Mouse (Mus musculus): Measurements from ENCODE around the gene Camk2b. TPM values are rescaled to one million over a fixed set of nuclear protein-coding genes. Genes with fewer than 3 reads are reported as not detected.
"Not testable (repeated sequence)": the region's sequence is repeated elsewhere in the genome, so short reads cannot be mapped to it uniquely, and the experiment has no call there.

Gene Camk2b
- polyA plus RNA-seq (2016; fragmentation: Nextera tagmentation; extraction: Ambion mirVana), result 0.74 and 0.91 TPM in 2 replicates

DNA sequence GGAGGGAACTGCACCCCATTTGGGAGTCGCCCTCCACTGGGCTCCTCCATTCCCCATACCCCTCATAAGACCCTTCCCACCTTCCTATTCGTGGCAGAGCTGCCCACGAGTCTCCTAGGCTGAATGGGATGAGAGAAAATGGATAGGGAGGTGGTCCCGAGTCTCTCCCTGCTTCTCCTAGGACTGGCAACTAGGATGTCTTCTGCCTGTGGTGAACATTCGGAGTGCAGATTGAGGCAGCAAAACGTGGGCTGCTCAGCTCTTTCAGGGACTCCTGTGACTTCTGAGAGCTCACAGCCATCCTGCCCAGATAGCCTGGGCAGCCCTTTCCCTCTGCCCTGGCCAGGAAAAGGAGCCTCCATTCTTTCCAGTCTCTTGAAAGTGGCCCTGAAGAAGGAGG lies at the start of gene Camk2b:
Camk2b (minus strand) TSS at position 187 of the 400 bp plus-strand sequence.
- H3K27me3 ChIP-seq, result peaks cover 98% of the 10 kb centered on the region

DNA sequence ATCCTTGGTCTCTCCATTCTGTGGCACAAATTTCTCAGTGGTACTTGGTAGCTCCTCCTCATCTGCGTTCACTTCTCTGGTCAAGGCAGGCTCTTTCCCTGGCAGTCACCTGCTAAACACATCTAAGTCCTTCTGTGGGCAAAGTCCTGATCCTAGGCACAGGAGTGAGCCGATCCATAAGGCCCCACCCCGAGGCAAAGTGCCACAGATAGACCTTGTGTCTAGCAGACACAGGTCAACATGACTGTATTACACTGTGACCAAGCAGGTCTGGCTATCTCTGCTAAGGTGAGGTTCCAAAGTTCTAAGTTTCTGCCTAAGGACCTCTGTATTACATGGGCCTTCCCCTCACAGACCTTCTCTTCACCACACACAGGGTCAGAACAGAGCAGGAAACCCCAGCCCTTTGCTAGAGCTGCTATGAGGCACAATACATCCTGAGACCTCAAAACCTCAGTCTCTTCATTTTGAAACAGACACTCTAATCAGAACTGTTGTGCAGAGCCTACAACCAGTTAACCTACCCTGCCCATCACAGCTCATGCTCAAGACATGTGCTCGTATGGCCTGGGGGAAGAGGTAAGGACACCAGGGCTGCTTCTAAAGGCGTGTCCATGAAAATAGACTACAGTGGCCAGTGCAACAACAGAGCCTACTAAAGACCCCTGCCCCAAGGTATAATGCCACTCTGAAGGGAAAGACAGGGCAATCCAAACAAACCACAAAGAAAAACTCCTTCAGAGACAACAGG lies 45.7 kb upstream of the Camk2b start:
- H3K36me3 ChIP-seq, result peaks cover 75% of the 10 kb centered on the region
- H3K4me1 ChIP-seq (replicated peaks), result no peaks in the 10 kb centered on the region
- no peak overlapping the region for H3K4me3 ChIP-seq (replicated peaks)
- ATAC-seq (ENCODE audit: insufficient number of reproducible peaks, insufficient read depth, low FRiP score, low TSS enrichment, low read depth), result no peak
- no peak overlapping the region for H3K4me2 ChIP-seq
- H3K27ac ChIP-seq, result no peak overlapping the region
- no peak overlapping the region for H3K9ac ChIP-seq (replicated peaks)
- H3K27me3 ChIP-seq, result no peaks in the 10 kb centered on the region
- 96% methylated on average over 5 of the region's 5 CpGs for WGBS
- H3K9me3 ChIP-seq, result no peaks in the 10 kb centered on the region

More for the DNA sequence above, at the start of gene Camk2b:
- Histone ChIP-seq H3K4me1 (replicated peaks) (peaks cover 25% of the 10 kb centered on the region), H3K9ac (replicated peaks) (peak within 1 kb of the TSS; percentile 48), H3K36me3 (no peaks in the 10 kb centered on the region), H3K4me3 (replicated peaks) (peak within 1 kb of the TSS; percentile 57), H3K4me2 (peak within 1 kb of the TSS; percentile 92), H3K9me3 (no peaks in the 10 kb centered on the region), H3K27ac (no peak within 1 kb of the TSS)
- WGBS, result 12% methylated on average over 6 of the region's 6 CpGs
- ATAC-seq (ENCODE audit: insufficient number of reproducible peaks, insufficient read depth, low FRiP score, low TSS enrichment, low read depth), result no peak

GRCm38 (mm10) chr11:6109990-6110389 lies 43.8 kb upstream of the Camk2b start:
- Histone ChIP-seq H3K27me3 (no peaks in the 10 kb centered on the region), H3K4me2 (no peak overlapping the region), H3K4me3 (replicated peaks) (no peak overlapping the region), H3K9me3 (no peaks in the 10 kb centered on the region), H3K4me1 (replicated peaks) (no peaks in the 10 kb centered on the region), H3K36me3 (peaks cover 85% of the 10 kb centered on the region), H3K27ac (no peak overlapping the region), H3K9ac (replicated peaks) (no peak overlapping the region)
- no peak for ATAC-seq (ENCODE audit: insufficient number of reproducible peaks, insufficient read depth, low FRiP score, low TSS enrichment, low read depth)

- no peak overlapping the region for H3K4me2 ChIP-seq
- no peak overlapping the region for H3K4me3 ChIP-seq (replicated peaks)
- H3K27ac ChIP-seq, result no peak overlapping the region
- ATAC-seq (ENCODE audit: insufficient number of reproducible peaks, insufficient read depth, low FRiP score, low TSS enrichment, low read depth), result no peak
- no peaks in the 10 kb centered on the region for H3K9me3 ChIP-seq
- peaks cover 79% of the 10 kb centered on the region for H3K36me3 ChIP-seq
- H3K9ac ChIP-seq (replicated peaks), result no peak overlapping the region
- no peaks in the 10 kb centered on the region for H3K27me3 ChIP-seq
- 94% methylated on average over 5 of the region's 5 CpGs for WGBS
- H3K4me1 ChIP-seq (replicated peaks), result no peaks in the 10 kb centered on the region
Observed at GRCm38 (mm10) chr11:6108296-6108695, 42.1 kb upstream of the Camk2b start.

DNA sequence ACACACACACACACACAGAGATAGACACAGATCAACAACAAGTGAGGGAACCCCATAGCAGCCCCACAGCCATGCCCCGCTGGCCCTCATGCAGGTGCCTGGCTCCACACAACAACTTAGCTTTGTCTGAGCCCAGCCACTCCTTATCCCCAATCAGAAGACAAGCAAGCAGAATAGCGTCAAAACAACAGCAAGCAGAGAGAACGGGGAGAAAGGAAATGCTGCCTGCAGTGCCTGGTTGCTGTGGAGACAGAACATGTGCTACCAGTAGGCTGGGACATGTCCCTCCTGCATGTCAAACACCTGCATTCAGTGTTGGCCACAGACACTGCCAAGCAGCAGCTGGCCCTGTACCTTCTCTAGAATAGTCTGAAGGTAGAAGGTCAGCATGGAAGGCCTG lies 41.6 kb upstream of the Camk2b start:
- Histone ChIP-seq H3K4me2 (no peak overlapping the region), H3K27ac (no peak overlapping the region), H3K4me1 (replicated peaks) (no peaks in the 10 kb centered on the region), H3K9ac (replicated peaks) (no peak overlapping the region), H3K9me3 (no peaks in the 10 kb centered on the region), H3K4me3 (replicated peaks) (no peak overlapping the region), H3K27me3 (no peaks in the 10 kb centered on the region), H3K36me3 (peaks cover 73% of the 10 kb centered on the region)
- no peak for ATAC-seq (ENCODE audit: insufficient number of reproducible peaks, insufficient read depth, low FRiP score, low TSS enrichment, low read depth)
- WGBS, result 89% methylated on average over 3 of the region's 3 CpGs

DNA sequence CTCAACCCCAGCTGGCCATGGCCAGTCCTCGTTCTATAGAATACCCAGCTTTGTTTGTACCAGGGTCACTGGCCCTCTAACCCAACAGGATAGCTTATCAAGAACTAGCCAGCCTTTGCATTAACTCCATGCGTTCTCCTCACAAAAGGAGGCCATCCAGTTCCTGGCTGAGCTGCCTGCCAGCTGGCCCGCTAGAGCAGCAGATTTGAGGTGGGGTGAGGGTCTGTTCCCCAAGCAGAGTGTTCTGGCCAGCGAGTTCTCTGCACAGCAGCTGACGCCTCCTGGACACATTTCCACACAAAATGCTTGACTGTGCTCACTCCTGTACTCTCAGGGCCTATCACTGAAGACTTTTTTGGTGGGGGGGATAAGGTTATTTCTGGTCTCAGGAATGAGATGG lies 38.6 kb upstream of the Camk2b start:
- 89% methylated on average over 5 of the region's 5 CpGs for WGBS
- H3K36me3 ChIP-seq, result peaks cover 44% of the 10 kb centered on the region
- no peak overlapping the region for H3K27ac ChIP-seq
- H3K27me3 ChIP-seq, result no peaks in the 10 kb centered on the region
- H3K9ac ChIP-seq (replicated peaks), result no peak overlapping the region
- no peak overlapping the region for H3K4me3 ChIP-seq (replicated peaks)
- H3K4me1 ChIP-seq (replicated peaks), result 0 out of 2 replicates have a peak, but pooled peaks cover 7% of the 10 kb centered on the region
- no peaks in the 10 kb centered on the region for H3K9me3 ChIP-seq
- H3K4me2 ChIP-seq, result no peak overlapping the region
- no peak for ATAC-seq (ENCODE audit: insufficient number of reproducible peaks, insufficient read depth, low FRiP score, low TSS enrichment, low read depth)

- not testable (repeated sequence) for H3K4me3 ChIP-seq (replicated peaks); H3K9me3 ChIP-seq; H3K36me3 ChIP-seq; H3K4me1 ChIP-seq (replicated peaks); ATAC-seq (ENCODE audit: insufficient number of reproducible peaks, insufficient read depth, low FRiP score, low TSS enrichment, low read depth); H3K9ac ChIP-seq (replicated peaks); H3K27ac ChIP-seq; H3K27me3 ChIP-seq; H3K4me2 ChIP-seq
- 99% methylated on average over 3 of the region's 3 CpGs for WGBS
Observed at GRCm38 (mm10) chr11:6096637-6097036, 30.5 kb upstream of the Camk2b start.

DNA sequence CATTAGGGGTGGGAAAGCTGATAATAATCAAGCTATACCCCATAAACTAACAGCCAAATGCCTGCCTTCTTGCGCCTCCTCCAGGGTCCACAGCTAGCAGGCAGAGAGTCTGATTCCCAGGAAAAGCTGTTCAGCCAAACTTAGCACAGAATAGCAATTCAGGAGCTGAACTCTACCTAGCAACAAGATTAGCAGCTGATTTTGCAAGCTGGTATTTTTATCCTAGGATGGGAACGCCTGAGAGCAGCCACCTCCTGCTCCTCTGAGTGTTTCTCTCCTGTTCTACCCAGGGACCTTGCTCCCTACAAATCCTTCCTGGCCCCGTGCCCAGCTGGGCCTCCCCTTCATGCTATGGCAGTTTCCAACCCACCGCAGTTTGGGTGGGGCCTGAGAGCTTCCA lies 20.8 kb upstream of the Camk2b start:
- Histone ChIP-seq H3K9me3 (no peaks in the 10 kb centered on the region), H3K27ac (no peak overlapping the region), H3K9ac (replicated peaks) (no peak overlapping the region), H3K4me1 (replicated peaks) (no peaks in the 10 kb centered on the region), H3K4me2 (no peak overlapping the region), H3K36me3 (no peaks in the 10 kb centered on the region), H3K27me3 (no peaks in the 10 kb centered on the region), H3K4me3 (replicated peaks) (no peak overlapping the region)
- 71% methylated on average over 4 of the region's 4 CpGs for WGBS
- no peak for ATAC-seq (ENCODE audit: insufficient number of reproducible peaks, insufficient read depth, low FRiP score, low TSS enrichment, low read depth)

DNA sequence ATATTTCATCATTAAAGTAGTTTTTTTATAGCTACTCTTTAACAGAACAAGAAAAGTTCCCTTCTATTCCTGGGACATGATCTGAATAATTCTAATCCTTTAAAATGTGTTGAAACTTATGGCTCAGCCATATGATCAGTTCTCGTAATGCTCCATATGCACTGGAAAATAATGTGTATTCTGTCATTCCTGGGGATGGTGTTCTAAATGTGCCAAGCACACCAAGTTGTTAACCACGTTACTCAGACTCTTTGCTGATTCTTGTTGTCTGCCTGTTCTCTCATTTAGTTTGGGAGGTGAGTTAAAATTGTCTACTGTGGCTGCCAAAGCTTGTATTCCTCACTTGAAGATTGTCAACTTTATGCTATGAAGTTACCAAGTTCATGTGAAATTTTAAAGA lies 12.6 kb upstream of the Camk2b start:
- no peaks in the 10 kb centered on the region for H3K27me3 ChIP-seq
- no peaks in the 10 kb centered on the region for H3K36me3 ChIP-seq
- H3K27ac ChIP-seq, result no peak overlapping the region
- 83% methylated on average over 2 of the region's 2 CpGs for WGBS
- ATAC-seq (ENCODE audit: insufficient number of reproducible peaks, insufficient read depth, low FRiP score, low TSS enrichment, low read depth), result no peak
- H3K4me1 ChIP-seq (replicated peaks), result no peaks in the 10 kb centered on the region
- no peaks in the 10 kb centered on the region for H3K9me3 ChIP-seq
- no peak overlapping the region for H3K9ac ChIP-seq (replicated peaks)
- H3K4me3 ChIP-seq (replicated peaks), result no peak overlapping the region
- no peak overlapping the region for H3K4me2 ChIP-seq

DNA sequence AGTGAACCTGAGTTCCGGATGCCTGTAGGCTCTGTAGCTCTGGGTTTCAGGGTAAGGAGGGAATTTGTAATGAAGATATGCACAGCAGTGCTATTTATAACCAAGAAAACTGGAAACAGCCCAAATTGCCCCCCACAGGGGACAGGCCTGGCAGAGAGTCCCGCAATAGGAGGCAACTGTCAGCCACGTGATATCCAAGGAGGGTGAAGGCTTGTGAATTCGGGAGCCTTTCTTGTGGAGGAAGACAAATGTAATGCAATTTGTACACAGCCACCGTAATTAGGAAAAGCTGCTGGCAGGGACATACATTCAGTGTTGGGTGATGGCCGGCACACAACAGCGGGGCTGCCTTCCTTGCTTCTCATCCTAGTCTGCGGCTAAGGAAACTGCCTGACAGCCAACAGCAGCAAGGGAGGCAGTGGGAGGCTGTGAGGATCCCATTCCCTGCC lies 9.5 kb upstream of the Camk2b start:
- no peak overlapping the region for H3K9ac ChIP-seq (replicated peaks)
- no peak overlapping the region for H3K4me3 ChIP-seq (replicated peaks)
- peaks cover 14% of the 10 kb centered on the region for H3K27me3 ChIP-seq
- no peak for ATAC-seq (ENCODE audit: insufficient number of reproducible peaks, insufficient read depth, low FRiP score, low TSS enrichment, low read depth)
- no peaks in the 10 kb centered on the region for H3K9me3 ChIP-seq
- no peak overlapping the region for H3K4me2 ChIP-seq
- H3K27ac ChIP-seq, result no peak overlapping the region
- H3K4me1 ChIP-seq (replicated peaks), result no peaks in the 10 kb centered on the region
- 52% methylated on average over 8 of the region's 8 CpGs for WGBS
- no peaks in the 10 kb centered on the region for H3K36me3 ChIP-seq

DNA sequence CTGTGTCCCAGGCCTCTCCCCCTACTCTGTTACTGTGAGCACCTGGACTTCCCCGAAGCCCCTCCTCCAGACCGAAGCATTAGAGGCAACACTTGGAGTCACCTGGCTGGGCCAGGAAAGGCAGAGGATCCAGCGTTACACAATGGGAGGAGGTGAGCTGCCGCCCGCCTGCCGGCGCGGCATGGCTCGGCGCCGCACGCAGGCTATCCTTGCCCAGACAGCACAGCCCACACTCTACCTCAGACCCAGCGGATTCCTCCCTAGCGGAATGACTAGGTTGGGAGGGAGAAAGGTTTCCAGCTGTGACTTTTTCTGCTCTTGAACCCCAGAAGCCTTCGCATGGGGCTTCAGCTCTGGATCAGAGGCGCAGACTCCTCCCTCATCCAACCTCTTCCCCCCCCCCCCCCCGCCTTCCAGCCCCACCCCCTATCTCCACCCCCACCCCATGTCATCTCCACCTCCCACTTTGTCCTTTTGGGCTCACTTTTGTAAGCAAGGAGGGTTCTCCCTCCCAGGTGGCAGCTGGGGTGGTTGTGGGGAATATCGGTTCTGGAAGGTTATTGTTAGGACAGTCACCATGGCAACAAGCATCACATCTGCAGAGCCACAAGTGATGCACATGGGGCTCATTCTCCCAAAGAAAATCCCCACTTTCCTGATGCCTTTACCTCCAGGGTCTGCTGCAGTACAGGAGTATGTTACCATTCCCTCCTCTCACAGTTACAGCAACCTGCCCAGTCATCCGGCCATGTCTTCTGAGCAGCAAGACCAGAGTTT lies 2.2 kb upstream of the Camk2b start:
- ATAC-seq (ENCODE audit: insufficient number of reproducible peaks, insufficient read depth, low FRiP score, low TSS enrichment, low read depth), result no peak
- H3K4me3 ChIP-seq (replicated peaks), result peak overlapping the region; percentile 18; the same call in 1 of the 2 replicates
- no peaks in the 10 kb centered on the region for H3K36me3 ChIP-seq
- 9% methylated on average over 17 of the region's 19 CpGs for WGBS
- H3K4me1 ChIP-seq (replicated peaks), result peaks cover 25% of the 10 kb centered on the region
- H3K27ac ChIP-seq, result no peak overlapping the region
- peaks cover 87% of the 10 kb centered on the region for H3K27me3 ChIP-seq
- no peaks in the 10 kb centered on the region for H3K9me3 ChIP-seq
- H3K9ac ChIP-seq (replicated peaks), result 0 out of 2 replicates have a peak overlapping the region, but pooled peaks have one; percentile 18
- peak overlapping the region; percentile 41 for H3K4me2 ChIP-seq

Data from limb, embryonic 12.5 days (tissue).